7 mouse cellular contexts compared by ENCODE assay signal in genomic region chr12:69159578-69159940, GRCm38 (mm10). TPM values are rescaled to one million over a fixed set of nuclear protein-coding genes. Genes with fewer than 3 reads are reported as not detected.
A peak's percentile ranks its signal among the peaks of the same experiment; 100 is the strongest.
DNase-seq lines count a peak whose midpoint lies in the region; ATAC-seq and TF ChIP-seq lines count a peak whose summit lies in the region.

No protein-coding gene starts in this region.

- TF ChIP-seq CTCF in thymus, adult 2 months (IDR thresholded peaks at IDR 0.05; ENCODE audit: borderline replicate concordance, control insufficient read depth, extremely low read depth, insufficient read depth, low read length, poor library complexity), result no peak
- peak; percentile 89 for TF ChIP-seq CTCF in midbrain, postnatal 0 days (IDR thresholded peaks at IDR 0.05)

- no peaks in the 10 kb centered on the region for H3K9me3 ChIP-seq in heart, embryonic 10.5 days
- no peaks in the 10 kb centered on the region for H3K9me3 ChIP-seq in midbrain, postnatal 0 days (ENCODE audit: low read length)

- DNase-seq in thymus, postnatal 25 days, result peak; percentile 28
- DNase-seq in thymus, adult 2 months, result no peak
- DNase-seq in c-Kit-positive CD71-positive TER-119-negative erythroid progenitor cells, embryonic 14.5 days (ENCODE audit: low read depth), result peak; percentile 79
- no peak for DNase-seq in heart, embryonic 10.5 days (ENCODE audit: low spot score)
- peak; percentile 60 for DNase-seq in large intestine, adult 2 months (ENCODE audit: low read depth, low spot score)
- peak; percentile 81 for DNase-seq in midbrain, postnatal 0 days (ENCODE audit: low spot score)
- no peak for DNase-seq in right cerebral cortex, postnatal 25 days

- H3K4me2 ChIP-seq in midbrain, postnatal 0 days (ENCODE audit: low read depth, low read length, poor library complexity, severe bottlenecking), result no peak overlapping the region

- no peaks in the 10 kb centered on the region for H3K27me3 ChIP-seq in thymus, adult 2 months (ENCODE audit: control insufficient read depth, insufficient read depth, low read length)
- no peaks in the 10 kb centered on the region for H3K27me3 ChIP-seq in heart, embryonic 10.5 days (ENCODE audit: insufficient read depth, poor library complexity, severe bottlenecking)
- H3K27me3 ChIP-seq in midbrain, postnatal 0 days (ENCODE audit: insufficient read depth, low read length), result no peaks in the 10 kb centered on the region

- no peak overlapping the region for H3K9ac ChIP-seq in midbrain, postnatal 0 days (replicated peaks; ENCODE audit: low read length, poor library complexity, severe bottlenecking)

- 3% methylated on average over 9 of the region's 9 CpGs for WGBS in thymus, adult 2 months
- WGBS in heart, embryonic 10.5 days, result 6% methylated on average over 9 of the region's 9 CpGs
- 3% methylated on average over 9 of the region's 9 CpGs for WGBS in large intestine, adult 2 months
- 6% methylated on average over 9 of the region's 9 CpGs for WGBS in midbrain, postnatal 0 days

- no peak overlapping the region for H3K4me3 ChIP-seq in thymus, adult 2 months (ENCODE audit: control insufficient read depth, insufficient read depth, low read length)
- peak overlapping the region; percentile 35; the same call in 1 of the 2 replicates for H3K4me3 ChIP-seq in heart, embryonic 10.5 days
- peak overlapping the region; percentile 58; the same call in 1 of the 2 replicates for H3K4me3 ChIP-seq in midbrain, postnatal 0 days (ENCODE audit: low read depth, low read length)

- no peak for TF ChIP-seq POLR2A in thymus, adult 2 months (IDR thresholded peaks at IDR 0.05; ENCODE audit: control insufficient read depth, extremely low read depth, insufficient read depth, low read length, poor library complexity)

- ATAC-seq in midbrain, postnatal 0 days (ENCODE audit: low FRiP score), result peak; percentile 9; the same call in 1 of the 2 replicates

- peaks cover 2% of the 10 kb centered on the region; the same call in 1 of the 2 replicates for H3K4me1 ChIP-seq in thymus, adult 2 months (replicated peaks; ENCODE audit: control insufficient read depth, insufficient read depth, low read length)
- peaks cover 3% of the 10 kb centered on the region; the same call in 1 of the 2 replicates for H3K4me1 ChIP-seq in heart, embryonic 10.5 days
- H3K4me1 ChIP-seq in midbrain, postnatal 0 days (ENCODE audit: insufficient read depth, low read length), result no peaks in the 10 kb centered on the region

- H3K27ac ChIP-seq in thymus, adult 2 months (ENCODE audit: control insufficient read depth, insufficient read depth, low read length), result no peak overlapping the region
- no peak overlapping the region for H3K27ac ChIP-seq in heart, embryonic 10.5 days
- H3K27ac ChIP-seq in midbrain, postnatal 0 days (ENCODE audit: low read depth, low read length), result peak overlapping the region; percentile 43; the same call in 1 of the 2 replicates

- H3K36me3 ChIP-seq in thymus, adult 2 months (ENCODE audit: control insufficient read depth, insufficient read depth, low read length), result peaks cover 15% of the 10 kb centered on the region
- H3K36me3 ChIP-seq in heart, embryonic 10.5 days, result peaks cover 22% of the 10 kb centered on the region
- H3K36me3 ChIP-seq in midbrain, postnatal 0 days (ENCODE audit: insufficient read depth, low read length), result peaks cover 4% of the 10 kb centered on the region; the same call in 1 of the 2 replicates

RNA-seq across cellular contexts. Expression of gene Rps29, which starts 0.6 kb away (rescaled TPM):
- polyA plus RNA-seq in thymus, adult 2 months (2012; rRNA removed), result 1,765 and 2,152 TPM in 2 replicates
- polyA plus RNA-seq in heart, embryonic 10.5 days (2016; fragmentation: Nextera tagmentation; extraction: Ambion mirVana), result 1,118 and 1,148 TPM in 2 replicates
- 1,845 and 1,948 TPM in 2 replicates for polyA plus RNA-seq in large intestine, adult 2 months (2012; rRNA removed)
- total RNA-seq in midbrain, postnatal 0 days (2014; rRNA removed), result 145 and 151 TPM in 2 replicates
- polyA plus RNA-seq in midbrain, postnatal 0 days (2015; fragmentation: Nextera tagmentation; extraction: Ambion mirVana), result 1,280 and 1,361 TPM in 2 replicates

RNA-seq across cellular contexts. Expression of gene Lrr1, which starts 9.1 kb away (rescaled TPM):
- polyA plus RNA-seq in thymus, adult 2 months (2012; rRNA removed), result 6.5 and 11.1 TPM in 2 replicates
- 20.0 and 24.3 TPM in 2 replicates for polyA plus RNA-seq in heart, embryonic 10.5 days (2016; fragmentation: Nextera tagmentation; extraction: Ambion mirVana)
- polyA plus RNA-seq in large intestine, adult 2 months (2012; rRNA removed), result 3.0 and 3.9 TPM in 2 replicates
- total RNA-seq in midbrain, postnatal 0 days (2014; rRNA removed), result 0.24 and 1.6 TPM in 2 replicates
- polyA plus RNA-seq in midbrain, postnatal 0 days (2015; fragmentation: Nextera tagmentation; extraction: Ambion mirVana), result 1.2 and 1.3 TPM in 2 replicates

RNA-seq across cellular contexts. Expression of gene Rpl36al, which starts 24.3 kb away (rescaled TPM):
- 153 and 166 TPM in 2 replicates for polyA plus RNA-seq in thymus, adult 2 months (2012; rRNA removed)
- 572 and 611 TPM in 2 replicates for polyA plus RNA-seq in heart, embryonic 10.5 days (2016; fragmentation: Nextera tagmentation; extraction: Ambion mirVana)
- 241 and 260 TPM in 2 replicates for polyA plus RNA-seq in large intestine, adult 2 months (2012; rRNA removed)
- total RNA-seq in midbrain, postnatal 0 days (2014; rRNA removed), result 117 and 148 TPM in 2 replicates
- polyA plus RNA-seq in midbrain, postnatal 0 days (2015; fragmentation: Nextera tagmentation; extraction: Ambion mirVana), result 352 and 392 TPM in 2 replicates

RNA-seq across cellular contexts. Expression of gene Mgat2, which starts 24.4 kb away (rescaled TPM):
- polyA plus RNA-seq in thymus, adult 2 months (2012; rRNA removed), result 21.5 and 21.8 TPM in 2 replicates
- 43.2 and 49.6 TPM in 2 replicates for polyA plus RNA-seq in heart, embryonic 10.5 days (2016; fragmentation: Nextera tagmentation; extraction: Ambion mirVana)
- polyA plus RNA-seq in large intestine, adult 2 months (2012; rRNA removed), result 17.9 and 23.3 TPM in 2 replicates
- 54.6 and 59.0 TPM in 2 replicates for total RNA-seq in midbrain, postnatal 0 days (2014; rRNA removed)
- polyA plus RNA-seq in midbrain, postnatal 0 days (2015; fragmentation: Nextera tagmentation; extraction: Ambion mirVana), result 41.5 and 41.9 TPM in 2 replicates

RNA-seq across cellular contexts. Expression of gene Gm49383, which starts 37.3 kb away (rescaled TPM):
- polyA plus RNA-seq in thymus, adult 2 months (2012; rRNA removed), result 5.5 and 9.5 TPM in 2 replicates
- 27.3 and 35.2 TPM in 2 replicates for polyA plus RNA-seq in heart, embryonic 10.5 days (2016; fragmentation: Nextera tagmentation; extraction: Ambion mirVana)
- polyA plus RNA-seq in large intestine, adult 2 months (2012; rRNA removed), result 3.3 and 3.6 TPM in 2 replicates
- total RNA-seq in midbrain, postnatal 0 days (2014; rRNA removed), result 0.38 and 4.0 TPM in 2 replicates
- 5.3 and 5.4 TPM in 2 replicates for polyA plus RNA-seq in midbrain, postnatal 0 days (2015; fragmentation: Nextera tagmentation; extraction: Ambion mirVana)

Comparison
In these comparisons a context has a peak if more than half of its experiments do, and no peak if none do; other contexts are left out.
1. DNase-seq: peak in thymus, postnatal 25 days (single experiment), c-Kit-positive CD71-positive TER-119-negative erythroid progenitor cells, embryonic 14.5 days (single experiment), large intestine, adult 2 months (single experiment) and midbrain, postnatal 0 days (single experiment); none in thymus, adult 2 months (single experiment), heart, embryonic 10.5 days (single experiment) and right cerebral cortex, postnatal 25 days (single experiment).